Mouse (Mus musculus) intestine, embryonic 15.5 days (tissue): Measurements from ENCODE around the gene Htra1. TPM values are rescaled to one million over a fixed set of nuclear protein-coding genes. Genes with fewer than 3 reads are reported as not detected.

Experiments used
- ATAC-seq: fragments of 200-750 bp; cut with Nextera tagmentation; 2 replicates; pipeline ENCODE4 v1.8.0; 2017; ENCODE audit warnings: moderate TSS enrichment, moderate library complexity
- H3K27ac ChIP-seq: fragments of 300-500 bp; sonication (generic); 2 replicates; pipeline ENCODE4 v1.5.1; 2015; ENCODE audit warnings: mild to moderate bottlenecking, inconsistent platforms
- H3K27me3 ChIP-seq: fragments of 300-500 bp; sonication (generic); replicated peaks from 2 replicates; pipeline ENCODE4 v1.6.1; 2015; ENCODE audit warnings: inconsistent platforms
- H3K36me3 ChIP-seq: fragments of 300-500 bp; sonication (generic); 2 replicates; pipeline ENCODE4 v1.6.1; 2015; ENCODE audit warnings: inconsistent platforms
- H3K4me1 ChIP-seq: fragments of 300-500 bp; sonication (generic); replicated peaks from 2 replicates; pipeline ENCODE4 v1.6.1; 2015; ENCODE audit warnings: inconsistent platforms
- H3K4me2 ChIP-seq: fragments of 300-500 bp; sonication (generic); replicated peaks from 2 replicates; pipeline ENCODE4 v1.6.1; 2015; ENCODE audit warnings: mild to moderate bottlenecking, inconsistent platforms
- H3K4me3 ChIP-seq: fragments of 300-500 bp; sonication (generic); replicated peaks from 2 replicates; pipeline ENCODE4 v1.5.1; 2015; ENCODE audit warnings: inconsistent platforms
- H3K9ac ChIP-seq: fragments of 300-500 bp; sonication (generic); 2 replicates; pipeline ENCODE4 v1.6.1; 2015; ENCODE audit warnings: inconsistent platforms
- H3K9me3 ChIP-seq: fragments of 300-500 bp; sonication (generic); 2 replicates; pipeline ENCODE4 v1.6.1; 2016; ENCODE audit warnings: inconsistent platforms
- WGBS: fragments of 180-500 bp; shearing (Covaris S2); methylation state at CpG from one replicate; pipeline ENCODE4 v1.1.7; 2015; 5-methylcytosine and 5-hydroxymethylcytosine counted together
- polyA plus RNA-seq: library from polyadenylated mRNA; unstranded; fragments of >200 nt; fragmentation: Nextera tagmentation; extraction: Ambion mirVana; gene quantifications from 2 replicates; pipeline ENCODE4 v1.2.1, GENCODE M21; 2015

Gene Htra1
- polyA plus RNA-seq, 1 experiment from 2014 or later: 18.8 TPM

GRCm38 (mm10) chr7:130989371-130989770 lies 53.5 kb downstream of the Htra1 start:
- H3K36me3 ChIP-seq: no peaks in the 10 kb centered on the region
- WGBS: 59% methylated on average over 3 of the region's 3 CpGs
- no peak for ATAC-seq

GRCm38 (mm10) chr7:130991174-130991789 lies 55.4 kb downstream of the Htra1 start:
- Histone ChIP-seq H3K4me3 (no peak overlapping the region), H3K27me3 (no peaks in the 10 kb centered on the region), H3K9me3 (no peaks in the 10 kb centered on the region), H3K4me2 (no peak overlapping the region), H3K27ac (no peak overlapping the region), H3K36me3 (no peaks in the 10 kb centered on the region), H3K9ac (no peak overlapping the region), H3K4me1 (0 out of 2 replicates have a peak, but pooled peaks cover 5% of the 10 kb centered on the region)
- peak; percentile 70 for ATAC-seq
- 68% methylated on average over 13 of the region's 13 CpGs for WGBS

More at GRCm38 (mm10) chr7:130989371-130989770, 53.5 kb downstream of the Htra1 start:
- Histone ChIP-seq H3K4me3 (no peak overlapping the region), H3K9me3 (no peaks in the 10 kb centered on the region), H3K4me1 (0 out of 2 replicates have a peak, but pooled peaks cover 7% of the 10 kb centered on the region), H3K4me2 (no peak overlapping the region), H3K27me3 (no peaks in the 10 kb centered on the region), H3K27ac (no peak overlapping the region), H3K9ac (no peak overlapping the region)

- Histone ChIP-seq H3K4me3 (no peak overlapping the region), H3K36me3 (no peaks in the 10 kb centered on the region), H3K4me1 (no peaks in the 10 kb centered on the region), H3K4me2 (no peak overlapping the region), H3K27me3 (no peaks in the 10 kb centered on the region), H3K9me3 (no peaks in the 10 kb centered on the region), H3K27ac (no peak overlapping the region), H3K9ac (no peak overlapping the region)
- ATAC-seq: peak; percentile 21; the same call in 1 of the 2 replicates
- WGBS: 50% methylated on average over 8 of the region's 8 CpGs
Observed at GRCm38 (mm10) chr7:130993907-130994306, 58.0 kb downstream of the Htra1 start.

- no peaks in the 10 kb centered on the region for H3K27me3 ChIP-seq
- H3K36me3 ChIP-seq: no peaks in the 10 kb centered on the region
- 64% methylated on average over 12 of the region's 12 CpGs for WGBS
- H3K4me3 ChIP-seq: no peak overlapping the region
- no peaks in the 10 kb centered on the region; the same call in 1 of the 2 replicates for H3K9me3 ChIP-seq
- ATAC-seq: peak; percentile 95
- peaks cover 3% of the 10 kb centered on the region; the same call in 1 of the 2 replicates for H3K4me1 ChIP-seq
- H3K9ac ChIP-seq: no peak overlapping the region
- H3K27ac ChIP-seq: no peak overlapping the region
- no peak overlapping the region for H3K4me2 ChIP-seq
Observed at GRCm38 (mm10) chr7:131001976-131002726, 66.2 kb downstream of the Htra1 start.

- Histone ChIP-seq H3K9ac (no peak overlapping the region), H3K36me3 (no peaks in the 10 kb centered on the region), H3K4me1 (peaks cover 3% of the 10 kb centered on the region; the same call in 1 of the 2 replicates), H3K4me3 (no peak overlapping the region), H3K27me3 (no peaks in the 10 kb centered on the region), H3K27ac (no peak overlapping the region), H3K9me3 (no peaks in the 10 kb centered on the region; the same call in 1 of the 2 replicates), H3K4me2 (no peak overlapping the region)
- ATAC-seq: no peak
- 72% methylated on average over 5 of the region's 5 CpGs for WGBS
Observed at GRCm38 (mm10) chr7:131004071-131004470, 68.2 kb downstream of the Htra1 start.

- WGBS: 93% methylated on average over 2 of the region's 2 CpGs
Observed at GRCm38 (mm10) chr7:131007221-131007620, 71.3 kb downstream of the Htra1 start.

GRCm38 (mm10) chr7:131009178-131009577 lies 73.3 kb downstream of the Htra1 start:
- Histone ChIP-seq H3K4me2 (no peak overlapping the region), H3K9me3 (no peaks in the 10 kb centered on the region; the same call in 1 of the 2 replicates), H3K9ac (no peak overlapping the region), H3K27ac (peak overlapping the region; percentile 37; the same call in 1 of the 2 replicates), H3K4me3 (no peak overlapping the region), H3K4me1 (no peaks in the 10 kb centered on the region; the same call in 1 of the 2 replicates), H3K36me3 (no peaks in the 10 kb centered on the region), H3K27me3 (no peaks in the 10 kb centered on the region)
- WGBS: 69% methylated on average over 5 of the region's 5 CpGs
- ATAC-seq: peak; percentile 63

More at GRCm38 (mm10) chr7:131007221-131007620, 71.3 kb downstream of the Htra1 start:
- no peaks in the 10 kb centered on the region for H3K27me3 ChIP-seq
- no peak overlapping the region for H3K4me3 ChIP-seq
- no peak overlapping the region for H3K4me2 ChIP-seq
- no peaks in the 10 kb centered on the region for H3K36me3 ChIP-seq
- no peaks in the 10 kb centered on the region; the same call in 1 of the 2 replicates for H3K4me1 ChIP-seq
- no peaks in the 10 kb centered on the region; the same call in 1 of the 2 replicates for H3K9me3 ChIP-seq
- no peak for ATAC-seq
- H3K9ac ChIP-seq: no peak overlapping the region
- no peak overlapping the region for H3K27ac ChIP-seq

- WGBS: 54% methylated on average over 1 of the region's 1 CpGs
- no peak overlapping the region for H3K9ac ChIP-seq
- H3K4me1 ChIP-seq: no peaks in the 10 kb centered on the region; the same call in 1 of the 2 replicates
- no peaks in the 10 kb centered on the region for H3K9me3 ChIP-seq
- H3K4me3 ChIP-seq: no peak overlapping the region
- no peaks in the 10 kb centered on the region for H3K36me3 ChIP-seq
- no peak overlapping the region for H3K27ac ChIP-seq
- H3K27me3 ChIP-seq: no peaks in the 10 kb centered on the region
- peak; percentile 45; the same call in 1 of the 2 replicates for ATAC-seq
- H3K4me2 ChIP-seq: no peak overlapping the region
Observed at GRCm38 (mm10) chr7:131011901-131012300, 76.0 kb downstream of the Htra1 start.

GRCm38 (mm10) chr7:131019181-131019580 lies 83.3 kb downstream of the Htra1 start:
- no peak overlapping the region for H3K27ac ChIP-seq
- no peaks in the 10 kb centered on the region for H3K4me1 ChIP-seq
- H3K27me3 ChIP-seq: no peaks in the 10 kb centered on the region
- no peak overlapping the region for H3K4me2 ChIP-seq
- 80% methylated on average over 2 of the region's 2 CpGs for WGBS
- no peak overlapping the region for H3K4me3 ChIP-seq
- no peaks in the 10 kb centered on the region for H3K9me3 ChIP-seq
- ATAC-seq: no peak
- H3K9ac ChIP-seq: no peak overlapping the region
- H3K36me3 ChIP-seq: no peaks in the 10 kb centered on the region

GRCm38 (mm10) chr7:131024807-131025206 lies 88.9 kb downstream of the Htra1 start:
- Histone ChIP-seq H3K9me3 (no peaks in the 10 kb centered on the region), H3K4me3 (no peak overlapping the region), H3K27me3 (no peaks in the 10 kb centered on the region), H3K4me1 (0 out of 2 replicates have a peak, but pooled peaks cover 4% of the 10 kb centered on the region), H3K27ac (no peak overlapping the region), H3K4me2 (no peak overlapping the region), H3K9ac (no peak overlapping the region), H3K36me3 (no peaks in the 10 kb centered on the region)
- peak; percentile 52 for ATAC-seq
- 21% methylated on average over 1 of the region's 1 CpGs for WGBS

- WGBS: 55% methylated on average over 1 of the region's 1 CpGs
- no peaks in the 10 kb centered on the region for H3K36me3 ChIP-seq
- H3K27me3 ChIP-seq: no peaks in the 10 kb centered on the region
- no peaks in the 10 kb centered on the region for H3K9me3 ChIP-seq
- no peak overlapping the region for H3K4me3 ChIP-seq
- no peak overlapping the region for H3K27ac ChIP-seq
- H3K4me1 ChIP-seq: 0 out of 2 replicates have a peak, but pooled peaks cover 4% of the 10 kb centered on the region
- H3K4me2 ChIP-seq: no peak overlapping the region
- peak; percentile 68 for ATAC-seq
- no peak overlapping the region for H3K9ac ChIP-seq
Observed at GRCm38 (mm10) chr7:131027557-131027956, 91.6 kb downstream of the Htra1 start.

GRCm38 (mm10) chr7:131031755-131032154 lies 95.8 kb downstream of the Htra1 start, which contains the start of gene Dmbt1:
Gene Dmbt1, plus strand, starts transcription at chr7:131032053.
- H3K9ac ChIP-seq: no peak within 1 kb of the TSS
- H3K27ac ChIP-seq: no peak within 1 kb of the TSS

More at GRCm38 (mm10) chr7:131031755-131032154, 95.8 kb downstream of the Htra1 start, which contains the start of gene Dmbt1:
- ATAC-seq: peak; percentile 84
- Histone ChIP-seq H3K9me3 (no peaks in the 10 kb centered on the region), H3K4me3 (peak within 1 kb of the TSS; percentile 22), H3K4me2 (peak within 1 kb of the TSS; percentile 34), H3K4me1 (no peaks in the 10 kb centered on the region), H3K36me3 (no peaks in the 10 kb centered on the region), H3K27me3 (no peaks in the 10 kb centered on the region)
- 40% methylated on average over 5 of the region's 5 CpGs for WGBS
